Mouse (Mus musculus): ENCODE measurements at regions not wholly inside any gene's neighbourhood (a gene's known extent, or its start where the extent isn't known, plus 50 kb on each side); places are given as distances from the start of the nearest gene placed in this dataset.
A peak's percentile ranks its signal among the peaks of the same experiment; 100 is the strongest.

DNA sequence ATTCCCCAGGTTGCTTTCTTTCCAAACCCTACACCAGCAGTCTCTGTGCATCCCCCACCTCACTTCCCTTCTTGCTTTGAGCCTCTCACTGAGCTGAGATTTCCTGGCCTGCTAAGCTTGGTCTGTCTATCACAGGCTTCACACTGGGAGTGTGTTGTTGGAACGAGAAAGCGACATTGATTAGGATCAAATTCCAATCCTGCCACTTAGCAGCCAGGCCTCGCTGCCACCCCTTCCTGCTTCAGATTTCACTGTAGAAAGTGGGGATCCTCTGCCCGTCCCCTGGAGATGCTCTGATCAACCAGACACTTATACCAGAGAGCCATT is 123.8 kb upstream of the Id2 start:
- DNase-seq (ENCODE audit: low spot score) (no peak), ATAC-seq (replicated peaks; ENCODE audit: low FRiP score) (no peak)
- no peak overlapping the region for H3K27ac ChIP-seq (ENCODE audit: low read depth, low read length)
- H3K36me3 ChIP-seq (ENCODE audit: control insufficient read depth, insufficient read depth, low read length): no peaks in the 10 kb centered on the region
- no peak overlapping the region for H3K4me2 ChIP-seq
- H3K9me3 ChIP-seq (ENCODE audit: control insufficient read depth, low read length): no peaks in the 10 kb centered on the region
- 46% methylated on average over 4 of the region's 4 CpGs for WGBS
- H3K27me3 ChIP-seq (replicated peaks; ENCODE audit: control insufficient read depth, insufficient read depth, low read length): no peaks in the 10 kb centered on the region
- H3K9ac ChIP-seq (ENCODE audit: low read depth, low read length): no peak overlapping the region
- H3K4me3 ChIP-seq (ENCODE audit: low read depth, low read length): no peak overlapping the region
- H3K4me1 ChIP-seq (replicated peaks; ENCODE audit: control insufficient read depth, insufficient read depth, low read length): peaks cover 8% of the 10 kb centered on the region

DNA sequence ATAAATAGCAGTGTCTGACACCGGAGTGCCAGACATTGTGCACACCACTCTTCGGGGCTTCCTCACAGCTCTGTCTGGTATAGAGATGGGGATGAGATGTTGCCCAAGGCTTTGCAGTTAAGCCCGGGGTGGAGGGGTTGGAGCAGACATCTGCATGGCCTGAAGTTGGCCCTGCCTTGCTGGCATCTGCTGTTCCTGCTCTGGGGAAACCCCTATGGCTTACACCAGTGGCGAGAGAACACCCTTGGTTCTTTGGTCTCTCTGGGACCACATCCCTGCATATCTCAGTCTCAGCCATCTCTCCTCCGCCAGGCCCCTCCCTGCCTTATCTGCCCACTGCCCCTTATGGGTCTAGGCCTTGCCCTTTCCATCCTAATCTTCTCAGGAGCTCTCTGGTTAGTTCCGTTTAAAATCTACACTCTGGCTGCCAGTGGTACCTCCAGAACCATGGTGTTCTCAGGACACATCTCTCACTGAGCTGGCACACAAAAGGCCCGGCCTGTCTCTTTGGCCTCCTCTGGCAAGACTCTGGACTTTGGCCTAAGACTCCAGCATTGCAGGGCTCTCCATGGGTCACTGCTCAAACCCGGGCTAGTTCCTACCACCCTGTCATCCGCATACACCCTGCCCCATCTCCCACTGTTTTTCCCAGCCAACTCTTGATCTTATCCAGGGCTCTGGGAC is 123.3 kb upstream of the Id2 start:
- DNase-seq (ENCODE audit: low spot score) (no peak), ATAC-seq (replicated peaks; ENCODE audit: low FRiP score) (no peak)
- no peaks in the 10 kb centered on the region for H3K36me3 ChIP-seq (ENCODE audit: control insufficient read depth, insufficient read depth, low read length)
- no peak overlapping the region for H3K4me3 ChIP-seq (ENCODE audit: low read depth, low read length)
- no peaks in the 10 kb centered on the region for H3K27me3 ChIP-seq (replicated peaks; ENCODE audit: control insufficient read depth, insufficient read depth, low read length)
- H3K9ac ChIP-seq (ENCODE audit: low read depth, low read length): no peak overlapping the region
- WGBS: 65% methylated on average over 9 of the region's 9 CpGs
- no peaks in the 10 kb centered on the region for H3K9me3 ChIP-seq (ENCODE audit: control insufficient read depth, low read length)
- no peak overlapping the region for H3K27ac ChIP-seq (ENCODE audit: low read depth, low read length)
- no peak overlapping the region for H3K4me2 ChIP-seq
- H3K4me1 ChIP-seq (replicated peaks; ENCODE audit: control insufficient read depth, insufficient read depth, low read length): peaks cover 8% of the 10 kb centered on the region

DNA sequence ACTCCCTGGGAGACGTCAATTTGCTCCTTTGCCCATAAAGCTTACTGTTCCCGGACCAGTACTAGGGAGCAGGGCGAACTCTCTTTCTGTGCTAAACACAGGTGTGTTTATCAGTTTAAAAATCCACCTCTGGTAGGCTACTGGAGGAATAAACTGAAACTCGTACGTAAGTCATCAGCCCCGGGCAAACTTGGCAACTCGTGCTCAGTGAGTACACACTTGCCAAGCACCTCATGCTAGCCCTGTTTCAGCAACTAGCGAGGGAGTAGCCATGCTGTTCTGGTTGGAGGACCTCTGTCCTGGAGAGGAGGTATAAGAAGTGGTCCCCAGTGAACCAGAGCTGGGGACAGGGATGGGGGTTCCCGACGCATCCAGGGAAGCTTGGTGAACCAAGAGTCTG is 122.6 kb upstream of the Id2 start:
- no peaks in the 10 kb centered on the region for H3K36me3 ChIP-seq (ENCODE audit: control insufficient read depth, insufficient read depth, low read length)
- no peak for DNase-seq (ENCODE audit: low spot score)
- H3K9ac ChIP-seq (ENCODE audit: low read depth, low read length): no peak overlapping the region
- no peak overlapping the region for H3K27ac ChIP-seq (ENCODE audit: low read depth, low read length)
- no peak overlapping the region for H3K4me3 ChIP-seq (ENCODE audit: low read depth, low read length)
- no peak for ATAC-seq (replicated peaks; ENCODE audit: low FRiP score)
- H3K4me1 ChIP-seq (replicated peaks; ENCODE audit: control insufficient read depth, insufficient read depth, low read length): peaks cover 8% of the 10 kb centered on the region
- H3K9me3 ChIP-seq (ENCODE audit: control insufficient read depth, low read length): no peaks in the 10 kb centered on the region
- 82% methylated on average over 10 of the region's 10 CpGs for WGBS
- no peak overlapping the region for H3K4me2 ChIP-seq
- H3K27me3 ChIP-seq (replicated peaks; ENCODE audit: control insufficient read depth, insufficient read depth, low read length): no peaks in the 10 kb centered on the region

DNA sequence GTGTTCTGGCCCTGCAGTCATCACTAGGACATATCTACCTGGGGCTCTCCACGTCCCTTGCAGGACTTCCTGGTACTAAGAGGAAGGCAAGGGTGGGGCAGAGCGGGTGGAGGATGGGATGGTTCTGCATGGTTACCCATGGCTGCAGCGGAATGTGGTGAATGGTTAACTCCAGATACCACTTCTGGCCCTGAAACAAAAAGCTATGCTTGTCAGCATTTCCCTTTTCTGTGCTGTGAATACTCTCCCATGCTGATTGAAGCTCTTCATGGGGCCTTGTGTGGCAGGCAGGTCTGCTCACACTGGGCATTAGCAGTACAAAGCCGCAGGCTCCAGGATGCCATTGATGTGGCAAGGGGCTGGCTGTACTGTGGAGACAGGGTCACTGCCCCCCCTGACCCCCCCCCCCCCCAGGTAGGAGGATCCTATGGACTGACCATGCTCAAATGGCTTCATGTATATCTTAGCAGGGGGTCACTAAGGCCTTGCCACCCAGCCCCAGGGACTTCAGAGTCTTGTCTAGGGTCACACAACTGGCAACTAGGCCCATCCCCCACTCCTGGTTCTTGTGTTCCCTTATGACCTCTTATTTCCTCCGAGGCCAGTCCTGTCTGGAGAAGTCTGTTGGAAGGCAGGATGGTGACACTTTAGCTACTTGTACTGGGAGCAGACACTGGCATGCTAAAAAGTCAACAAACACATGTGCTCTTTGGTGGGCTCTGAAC is 120.0 kb upstream of the Id2 start:
- no peak overlapping the region for H3K4me3 ChIP-seq (ENCODE audit: low read depth, low read length)
- H3K27me3 ChIP-seq (replicated peaks; ENCODE audit: control insufficient read depth, insufficient read depth, low read length): no peaks in the 10 kb centered on the region
- 43% methylated on average over 5 of the region's 5 CpGs for WGBS
- no peaks in the 10 kb centered on the region for H3K9me3 ChIP-seq (ENCODE audit: control insufficient read depth, low read length)
- H3K27ac ChIP-seq (ENCODE audit: low read depth, low read length): no peak overlapping the region
- no peak overlapping the region for H3K4me2 ChIP-seq
- no peak overlapping the region for H3K9ac ChIP-seq (ENCODE audit: low read depth, low read length)
- no peaks in the 10 kb centered on the region for H3K36me3 ChIP-seq (ENCODE audit: control insufficient read depth, insufficient read depth, low read length)
- peaks cover 8% of the 10 kb centered on the region for H3K4me1 ChIP-seq (replicated peaks; ENCODE audit: control insufficient read depth, insufficient read depth, low read length)
- ATAC-seq (replicated peaks; ENCODE audit: low FRiP score) (peak; percentile 47), DNase-seq (ENCODE audit: low spot score) (no peak)

DNA sequence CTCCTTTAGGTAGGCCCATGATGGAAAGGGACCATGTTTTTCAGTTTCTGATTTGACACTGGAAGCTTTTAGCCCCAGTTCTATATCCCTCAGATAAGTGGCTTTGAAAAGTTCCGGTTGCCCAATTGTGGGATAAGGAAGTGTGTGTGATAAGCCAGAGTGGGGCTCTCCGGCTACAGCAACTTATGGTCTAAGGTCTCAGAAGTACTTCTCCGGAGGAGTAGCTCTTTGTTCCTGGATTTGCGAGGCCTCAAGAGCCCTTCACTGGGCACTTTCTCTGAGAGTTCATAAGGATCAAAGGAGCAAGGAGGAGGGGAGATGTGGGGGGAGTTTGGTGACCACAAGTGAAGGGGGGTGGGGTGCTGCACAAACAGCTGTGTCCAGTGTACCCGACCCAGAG is 118.3 kb upstream of the Id2 start:
- DNase-seq (ENCODE audit: low spot score) (no peak), ATAC-seq (replicated peaks; ENCODE audit: low FRiP score) (no peak)
- Histone ChIP-seq H3K27ac (ENCODE audit: low read depth, low read length) (no peak overlapping the region), H3K9me3 (ENCODE audit: control insufficient read depth, low read length) (no peaks in the 10 kb centered on the region), H3K36me3 (ENCODE audit: control insufficient read depth, insufficient read depth, low read length) (no peaks in the 10 kb centered on the region), H3K9ac (ENCODE audit: low read depth, low read length) (no peak overlapping the region), H3K4me1 (replicated peaks; ENCODE audit: control insufficient read depth, insufficient read depth, low read length) (peaks cover 8% of the 10 kb centered on the region), H3K4me2 (no peak overlapping the region), H3K27me3 (replicated peaks; ENCODE audit: control insufficient read depth, insufficient read depth, low read length) (no peaks in the 10 kb centered on the region), H3K4me3 (ENCODE audit: low read depth, low read length) (no peak overlapping the region)
- 40% methylated on average over 5 of the region's 5 CpGs for WGBS

DNA sequence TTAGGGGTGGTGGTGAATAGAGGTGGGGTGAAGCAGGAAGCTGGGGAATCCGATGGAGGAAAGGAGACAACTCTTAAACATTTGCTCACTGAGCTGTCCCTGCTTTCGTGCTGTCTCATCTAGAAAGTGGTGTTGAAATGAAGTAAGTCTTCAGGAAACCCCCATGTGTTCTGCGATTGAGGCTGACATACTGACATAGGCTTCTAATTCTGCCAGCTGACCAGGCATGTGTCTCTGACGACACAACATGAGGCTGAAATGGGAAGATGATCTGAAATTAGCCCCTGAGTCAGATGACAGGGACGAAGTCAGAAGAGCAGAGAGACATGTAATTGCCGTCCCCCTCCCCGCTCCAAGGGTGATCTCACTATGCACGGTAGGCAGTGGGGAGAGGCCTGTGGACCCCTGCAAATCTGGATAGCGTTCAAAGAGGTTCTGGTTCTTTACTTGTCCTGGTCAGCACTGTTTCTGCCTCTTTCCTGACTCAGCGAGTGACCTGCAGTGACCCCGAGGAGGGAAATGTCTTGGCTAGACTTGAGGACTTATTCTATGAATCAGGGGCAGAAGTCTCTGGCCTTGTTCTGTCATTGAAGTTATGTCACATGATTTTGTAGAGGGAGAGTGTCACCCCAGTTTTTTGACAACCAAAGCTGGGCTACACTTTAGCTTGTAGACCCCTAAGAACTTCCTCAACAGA is 117.0 kb upstream of the Id2 start:
- no peak for DNase-seq (ENCODE audit: low spot score)
- 78% methylated on average over 11 of the region's 11 CpGs for WGBS
- no peak overlapping the region for H3K9ac ChIP-seq (ENCODE audit: low read depth, low read length)
- ATAC-seq (replicated peaks; ENCODE audit: low FRiP score): no peak
- peaks cover 17% of the 10 kb centered on the region for H3K4me1 ChIP-seq (replicated peaks; ENCODE audit: control insufficient read depth, insufficient read depth, low read length)
- no peaks in the 10 kb centered on the region for H3K36me3 ChIP-seq (ENCODE audit: control insufficient read depth, insufficient read depth, low read length)
- H3K9me3 ChIP-seq (ENCODE audit: control insufficient read depth, low read length): no peaks in the 10 kb centered on the region
- no peak overlapping the region for H3K4me2 ChIP-seq
- H3K4me3 ChIP-seq (ENCODE audit: low read depth, low read length): no peak overlapping the region
- no peak overlapping the region for H3K27ac ChIP-seq (ENCODE audit: low read depth, low read length)
- no peaks in the 10 kb centered on the region for H3K27me3 ChIP-seq (replicated peaks; ENCODE audit: control insufficient read depth, insufficient read depth, low read length)

DNA sequence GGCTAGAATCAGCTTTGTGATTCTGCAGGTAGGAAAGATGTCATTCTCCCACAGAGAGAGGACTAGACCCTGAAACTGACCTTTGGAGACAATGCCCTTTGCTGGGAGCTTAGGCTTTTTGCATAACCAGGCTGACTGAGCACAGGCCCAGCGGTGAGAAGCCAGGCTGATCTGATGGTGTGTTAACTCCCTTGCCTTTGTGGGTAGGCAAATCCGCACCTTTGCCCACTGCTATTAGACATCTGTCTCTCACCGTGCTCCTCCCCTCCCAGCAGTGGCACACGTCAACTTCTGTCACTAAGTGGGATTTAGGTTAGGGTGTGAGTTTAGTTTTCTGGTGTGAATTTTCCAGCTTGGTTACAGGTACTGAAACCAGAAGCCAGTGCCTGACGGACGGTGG is 114.4 kb upstream of the Id2 start:
- 85% methylated on average over 6 of the region's 6 CpGs for WGBS
- Histone ChIP-seq H3K4me1 (replicated peaks; ENCODE audit: control insufficient read depth, insufficient read depth, low read length) (peaks cover 13% of the 10 kb centered on the region), H3K27ac (ENCODE audit: low read depth, low read length) (no peak overlapping the region), H3K4me2 (no peak overlapping the region), H3K9me3 (ENCODE audit: control insufficient read depth, low read length) (no peaks in the 10 kb centered on the region), H3K36me3 (ENCODE audit: control insufficient read depth, insufficient read depth, low read length) (no peaks in the 10 kb centered on the region), H3K27me3 (replicated peaks; ENCODE audit: control insufficient read depth, insufficient read depth, low read length) (no peaks in the 10 kb centered on the region), H3K9ac (ENCODE audit: low read depth, low read length) (no peak overlapping the region), H3K4me3 (ENCODE audit: low read depth, low read length) (no peak overlapping the region)
- ATAC-seq (replicated peaks; ENCODE audit: low FRiP score) (no peak), DNase-seq (ENCODE audit: low spot score) (no peak)

DNA sequence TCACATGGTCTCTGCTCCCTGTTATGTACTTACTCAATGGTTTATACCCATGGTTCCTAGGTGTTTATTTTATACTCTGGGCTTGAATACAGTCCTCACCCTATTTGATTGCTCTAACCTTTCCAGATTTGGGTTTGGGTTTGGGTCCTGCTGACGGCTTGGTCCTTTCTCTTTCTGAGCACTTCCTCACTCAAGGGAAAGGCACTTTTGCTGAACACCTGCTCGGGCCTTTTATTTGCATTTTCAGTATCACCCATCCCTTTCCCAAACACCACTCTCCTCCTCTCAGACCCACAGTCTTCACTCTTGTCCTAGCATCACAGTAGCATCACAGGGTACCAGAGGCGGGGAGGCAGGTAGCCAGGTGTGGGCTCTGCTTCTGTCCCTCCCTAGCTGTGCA is 113.7 kb upstream of the Id2 start:
- ATAC-seq (replicated peaks; ENCODE audit: low FRiP score) (no peak), DNase-seq (ENCODE audit: low spot score) (no peak)
- Histone ChIP-seq H3K27me3 (replicated peaks; ENCODE audit: control insufficient read depth, insufficient read depth, low read length) (no peaks in the 10 kb centered on the region), H3K9ac (ENCODE audit: low read depth, low read length) (no peak overlapping the region), H3K4me3 (ENCODE audit: low read depth, low read length) (no peak overlapping the region), H3K36me3 (ENCODE audit: control insufficient read depth, insufficient read depth, low read length) (no peaks in the 10 kb centered on the region), H3K9me3 (ENCODE audit: control insufficient read depth, low read length) (no peaks in the 10 kb centered on the region), H3K27ac (ENCODE audit: low read depth, low read length) (no peak overlapping the region), H3K4me1 (replicated peaks; ENCODE audit: control insufficient read depth, insufficient read depth, low read length) (peaks cover 12% of the 10 kb centered on the region), H3K4me2 (no peak overlapping the region)
- 78% methylated on average over 3 of the region's 3 CpGs for WGBS

DNA sequence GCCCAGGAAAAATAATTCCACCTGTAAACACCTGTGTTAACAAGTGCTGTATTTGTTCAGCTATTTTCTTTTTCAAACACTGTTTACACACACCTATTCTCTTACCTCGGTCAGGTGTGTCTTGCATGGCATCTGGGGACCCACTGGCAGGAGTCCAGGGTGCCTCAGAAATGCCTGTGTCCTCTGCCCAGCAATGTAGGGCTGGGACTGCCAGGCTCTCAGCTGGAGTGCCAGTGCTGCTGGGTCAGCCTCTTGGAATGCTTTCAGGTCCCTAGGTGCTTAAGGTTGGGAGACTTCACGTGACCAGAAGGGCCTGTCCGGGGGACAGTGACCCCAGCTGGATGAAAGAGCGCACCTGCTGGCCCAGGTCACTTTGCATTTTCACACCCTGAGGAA is 112.4 kb upstream of the Id2 start:
- Histone ChIP-seq H3K27ac (ENCODE audit: low read depth, low read length) (no peak overlapping the region), H3K4me3 (ENCODE audit: low read depth, low read length) (no peak overlapping the region), H3K36me3 (ENCODE audit: control insufficient read depth, insufficient read depth, low read length) (no peaks in the 10 kb centered on the region), H3K9me3 (ENCODE audit: control insufficient read depth, low read length) (no peaks in the 10 kb centered on the region), H3K4me1 (replicated peaks; ENCODE audit: control insufficient read depth, insufficient read depth, low read length) (peaks cover 12% of the 10 kb centered on the region), H3K9ac (ENCODE audit: low read depth, low read length) (no peak overlapping the region), H3K4me2 (no peak overlapping the region; the same call in 1 of the 2 replicates), H3K27me3 (replicated peaks; ENCODE audit: control insufficient read depth, insufficient read depth, low read length) (no peaks in the 10 kb centered on the region)
- no peak for ATAC-seq (replicated peaks; ENCODE audit: low FRiP score)
- 47% methylated on average over 4 of the region's 4 CpGs for WGBS
- DNase-seq (ENCODE audit: low spot score): no peak
